Mouse (Mus musculus): Measurements from ENCODE around the gene Taf5l.

DNA sequence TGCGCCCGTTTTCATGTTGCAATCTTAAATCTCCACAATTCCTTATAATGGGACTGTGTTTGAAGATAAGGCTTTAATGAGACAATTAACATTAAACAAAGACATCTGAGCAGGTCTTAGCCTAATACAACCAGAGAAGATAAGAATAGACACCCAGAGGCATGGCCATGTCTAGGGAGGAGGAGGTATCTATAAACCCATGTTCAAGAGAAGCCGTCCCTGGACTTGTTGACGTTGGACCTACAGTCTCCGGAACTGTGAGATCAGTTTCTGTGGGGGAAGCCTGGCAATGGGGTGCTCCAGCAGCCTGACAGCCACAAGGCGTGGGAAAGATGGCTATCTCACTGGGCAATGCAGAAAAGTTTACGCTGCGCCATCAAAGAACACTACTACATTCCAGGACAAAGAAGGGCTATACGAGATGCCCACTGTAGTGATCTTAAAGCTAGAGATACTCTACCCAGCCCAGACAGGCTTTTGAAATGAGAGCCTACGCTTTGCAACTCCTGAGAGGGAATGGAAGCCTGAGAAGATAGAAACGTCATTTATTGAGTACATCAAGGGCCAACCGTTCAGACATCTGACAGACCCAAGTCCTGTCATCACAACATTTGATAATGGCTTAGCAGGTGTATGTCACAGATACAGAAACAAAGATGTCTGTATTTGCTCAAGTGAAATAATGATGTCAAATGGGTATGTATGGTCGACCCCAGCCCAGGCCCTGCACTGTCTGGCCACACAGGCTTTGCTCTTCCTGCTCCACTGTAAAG is 30.7 kb downstream of the Taf5l start:
- TF ChIP-seq GATA1 (IDR thresholded peaks at IDR 0.05; ENCODE audit: borderline replicate concordance, low read length) = no peak
- TF ChIP-seq FLI1 (IDR thresholded peaks at IDR 0.05; ENCODE audit: low read length) = no peak
